Mouse (Mus musculus) megakaryocyte, adult 5-6 weeks (primary cell): ENCODE measurements around the gene Gpc6. TPM values are rescaled to one million over a fixed set of nuclear protein-coding genes. Genes with fewer than 3 reads are reported as not detected.

Experiments used
- ATAC-seq: 2 replicates; pipeline ENCODE4 v1.8.0; 2016; ENCODE audit warnings: mild to moderate bottlenecking, inconsistent platforms; ENCODE audit not compliant: poor library complexity, severe bottlenecking
- total RNA-seq, 2 experiments: library from RNA; stranded (forward) in 1 of 2; stranded (reverse) in 1 of 2; fragments of 153-499, 151-499 nt in 1 of 2; fragments of 221-1000, 200-1000 nt in 1 of 2; gene quantifications; 2 replicates each; pipeline versions ENCODE4 v1.2.3 to v1.2.4; 2015 to 2017

Gpc6 gene
- total RNA-seq, 2 experiments from 2014 or later, result 0.07 TPM; not detected in 1

DNA sequence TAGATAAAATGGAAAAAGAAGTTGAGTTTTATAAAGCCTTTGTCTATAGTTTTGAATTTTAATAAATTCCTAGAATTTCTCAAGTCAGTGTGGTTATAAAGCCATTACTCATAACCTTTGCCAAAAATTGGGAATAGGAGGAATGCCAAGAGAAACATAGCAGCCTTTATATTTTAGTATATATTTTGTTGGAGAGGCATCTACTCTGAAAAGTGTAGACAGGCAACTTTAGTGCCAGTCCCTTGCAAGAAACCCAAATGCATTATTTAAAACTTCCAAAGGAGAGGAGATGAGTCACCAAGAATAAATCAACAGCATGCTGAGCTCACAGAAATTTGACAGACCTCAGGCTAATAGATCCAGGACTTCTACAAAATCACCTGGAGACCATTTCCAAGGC is 301.8 kb downstream of the Gpc6 start:
- ATAC-seq, result no peak

DNA sequence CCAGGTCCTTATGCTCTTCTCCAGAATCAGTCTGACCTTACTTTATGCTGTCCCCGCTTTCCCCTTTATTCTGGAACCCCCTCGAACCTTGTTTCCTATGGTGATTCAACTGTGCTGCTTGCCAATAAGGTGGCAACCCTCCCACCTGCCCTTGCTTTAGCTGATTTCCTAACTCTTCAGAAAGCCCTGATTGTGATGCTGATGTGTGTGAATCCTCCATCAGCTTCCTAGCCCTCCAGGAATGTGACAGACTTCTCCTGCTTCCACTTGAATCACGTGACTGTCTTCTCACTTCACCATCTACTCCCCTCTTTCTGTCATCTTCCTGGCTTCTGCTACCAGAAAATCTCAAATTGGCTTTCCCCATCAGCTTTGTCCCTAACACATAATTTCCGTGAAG is 305.4 kb downstream of the Gpc6 start:
- ATAC-seq, result no peak

DNA sequence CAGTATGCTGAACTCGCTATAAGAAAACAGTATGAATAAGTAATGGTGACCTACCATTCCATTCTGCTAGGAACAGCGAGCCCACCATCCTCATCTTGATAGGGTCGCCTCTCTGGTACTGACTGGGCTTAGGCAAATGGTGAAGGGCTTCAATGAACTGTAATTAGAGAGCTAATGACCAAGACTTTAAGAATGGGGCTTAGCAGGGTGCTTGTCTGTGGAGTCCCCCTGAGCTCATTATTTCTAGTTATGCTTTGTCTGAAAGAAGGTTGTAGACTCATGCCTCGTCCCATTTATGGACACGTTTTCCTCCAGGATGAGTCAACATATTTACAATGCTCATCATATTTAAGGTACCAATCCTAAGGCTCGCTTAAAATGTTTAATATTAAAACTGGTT is 313.1 kb downstream of the Gpc6 start:
- ATAC-seq, result no peak

DNA sequence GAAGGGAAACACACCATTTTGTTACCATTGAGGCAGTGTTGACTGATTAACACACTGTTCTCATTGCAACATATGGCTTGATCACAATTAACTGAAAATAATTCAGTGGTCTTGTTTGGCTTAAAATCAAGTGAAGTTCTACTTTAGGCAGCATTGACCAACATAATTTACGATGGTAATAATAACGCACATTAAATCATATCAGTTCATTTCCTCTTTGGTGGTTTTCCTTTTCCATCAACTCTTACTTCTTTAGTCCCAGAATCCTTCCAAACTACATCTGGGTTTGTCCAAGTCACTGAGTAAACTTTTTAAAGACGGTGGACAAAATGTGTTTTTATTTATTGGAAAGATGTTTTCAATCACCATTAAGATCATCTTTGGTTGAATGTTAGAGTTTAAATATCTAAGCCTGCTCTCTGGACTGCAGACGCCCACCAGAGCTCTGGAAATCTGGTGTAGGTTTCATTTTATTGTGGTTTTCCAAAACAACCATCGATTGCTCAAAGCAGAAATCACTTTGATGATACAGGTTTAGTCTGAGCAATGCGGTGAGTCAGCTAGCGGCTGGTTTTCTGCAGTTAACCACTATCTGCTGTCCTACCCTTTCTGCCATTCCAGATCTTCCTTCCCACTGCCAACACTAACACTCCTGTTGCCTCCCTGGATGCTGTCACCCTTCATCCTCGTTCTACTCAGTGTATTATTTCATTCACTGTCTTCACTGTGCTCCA is 314.7 kb downstream of the Gpc6 start:
- ATAC-seq, result no peak

DNA sequence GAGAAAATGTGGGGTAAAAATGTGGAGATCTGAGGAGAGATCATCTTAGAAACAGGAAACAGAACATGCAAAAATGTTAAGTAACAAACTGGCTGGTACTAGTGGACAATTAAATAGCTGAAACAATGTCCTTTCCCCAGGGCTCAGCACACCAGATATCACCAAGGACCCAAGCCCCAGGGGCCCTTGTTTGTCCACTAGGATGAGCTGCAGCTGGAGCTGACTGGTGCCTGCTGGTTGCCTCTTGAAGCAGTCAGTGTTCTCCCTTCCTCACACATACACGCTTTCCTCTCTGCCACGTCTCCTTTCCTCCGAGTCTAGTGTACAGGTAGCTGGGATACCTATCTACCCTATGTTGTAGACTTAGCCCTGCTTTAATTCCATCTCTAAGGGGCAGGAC is 320.5 kb downstream of the Gpc6 start:
- no peak for ATAC-seq

DNA sequence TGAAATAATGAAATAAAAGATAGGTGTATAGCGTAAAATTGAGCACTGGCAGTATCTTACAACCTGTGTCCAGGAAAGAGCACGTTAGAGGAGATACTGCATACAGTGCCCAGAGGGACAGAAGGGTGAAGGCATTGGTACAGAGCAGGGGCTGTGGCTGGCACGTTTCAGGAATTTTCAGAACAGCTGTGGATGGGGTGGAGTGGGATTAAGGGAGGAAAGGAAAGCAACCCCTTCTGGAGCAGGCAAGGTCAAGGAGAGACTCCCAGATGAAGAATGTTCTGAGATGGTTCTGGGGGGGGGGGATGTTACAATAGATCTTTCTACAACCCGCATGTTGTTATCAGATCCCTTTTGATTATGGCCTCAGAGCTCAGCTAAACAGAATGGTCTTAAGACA is 331.1 kb downstream of the Gpc6 start:
- ATAC-seq, result no peak

DNA sequence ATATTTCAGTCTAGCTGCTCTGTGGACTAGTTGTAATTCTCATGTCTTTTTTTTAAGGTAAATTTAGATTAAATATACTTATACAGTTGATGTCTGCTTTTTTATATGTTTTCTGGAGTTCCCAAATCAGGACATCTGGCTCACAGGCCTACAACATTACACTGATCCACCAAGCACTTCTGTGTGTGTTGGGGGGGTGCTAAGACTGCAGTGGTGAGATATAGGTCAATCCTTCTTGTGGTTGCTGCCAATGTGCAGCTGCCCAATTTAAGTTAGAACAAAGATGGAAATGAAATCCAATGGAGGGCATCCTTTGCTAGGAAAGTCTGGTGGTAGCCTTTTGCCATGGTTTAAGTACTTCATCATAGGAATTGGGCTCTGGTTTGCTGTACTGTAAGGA is 340.5 kb downstream of the Gpc6 start:
- no peak for ATAC-seq

DNA sequence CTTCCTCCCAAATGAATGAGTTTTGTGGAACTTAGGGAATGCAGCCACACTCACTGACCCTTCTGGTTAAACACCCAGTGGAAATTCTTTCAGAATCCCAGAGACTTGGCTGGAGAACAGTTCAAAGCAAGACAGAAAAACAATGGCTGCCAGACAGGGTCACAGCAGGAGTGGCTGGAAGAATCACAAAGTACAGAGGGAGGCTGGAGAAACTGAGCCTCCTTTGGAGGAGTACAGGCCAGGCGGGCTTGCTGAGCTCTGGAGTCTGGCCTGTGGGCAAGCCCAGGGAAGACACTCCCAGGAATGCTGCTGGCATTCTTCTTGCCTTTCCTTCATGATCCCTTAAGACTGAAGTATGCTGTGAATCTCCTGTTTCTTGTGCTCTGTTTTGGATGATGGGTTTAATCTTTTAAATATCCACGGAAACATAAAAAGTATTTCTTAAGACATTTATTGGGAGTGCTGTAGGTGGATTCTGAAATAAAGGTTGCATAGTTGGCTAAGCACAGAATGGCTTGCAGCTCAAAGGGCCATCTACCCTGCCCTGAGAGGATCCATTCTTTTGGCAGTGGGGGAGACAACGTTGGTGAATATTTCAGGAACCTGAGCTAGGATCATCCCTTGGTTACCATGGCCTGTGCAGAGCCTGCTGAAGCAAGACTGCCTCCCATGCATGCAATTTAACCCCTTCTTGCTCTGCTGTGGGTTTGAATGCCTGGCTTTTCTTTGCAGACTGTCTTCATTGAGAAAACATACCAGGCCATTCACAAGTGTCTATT is 342.9 kb downstream of the Gpc6 start:
- ATAC-seq, result no peak

DNA sequence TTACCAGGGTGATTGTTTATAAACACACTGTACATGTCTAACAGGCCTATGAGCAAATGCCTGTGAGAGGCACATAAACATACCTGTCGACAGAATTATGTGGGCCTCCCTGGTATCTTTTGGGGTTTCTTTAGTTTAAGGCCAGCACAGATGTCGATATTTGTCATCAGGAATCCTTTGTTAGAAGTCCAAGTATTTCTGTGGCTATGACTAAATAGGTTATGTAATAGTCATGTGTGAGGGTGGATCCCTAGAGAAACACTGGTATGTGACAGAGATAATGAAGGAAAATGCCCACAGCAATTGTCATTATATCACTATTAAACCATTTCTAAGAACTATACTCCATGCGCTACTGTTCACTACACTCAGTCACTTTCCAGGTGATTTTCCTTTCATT is 358.5 kb downstream of the Gpc6 start:
- no peak for ATAC-seq

DNA sequence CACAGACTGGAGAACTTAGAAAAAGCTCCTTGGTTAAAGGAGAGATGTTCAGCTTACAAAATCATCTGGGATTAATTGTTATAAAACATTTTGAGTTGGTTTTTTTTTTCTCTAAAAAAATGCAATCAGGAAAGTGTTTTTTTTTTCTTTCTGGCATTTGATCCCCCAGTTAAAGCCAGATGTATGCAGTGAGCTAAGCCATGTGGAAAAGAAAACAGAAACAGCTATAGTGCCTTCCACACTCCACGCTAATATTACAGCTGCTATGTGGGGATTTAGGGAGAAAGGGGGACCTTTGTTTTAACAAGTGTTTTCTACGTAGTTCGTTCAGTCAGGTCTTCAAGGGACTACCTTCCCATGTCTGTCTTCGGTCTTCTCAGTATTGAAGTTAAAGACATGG is 368.6 kb downstream of the Gpc6 start:
- ATAC-seq, result no peak

DNA sequence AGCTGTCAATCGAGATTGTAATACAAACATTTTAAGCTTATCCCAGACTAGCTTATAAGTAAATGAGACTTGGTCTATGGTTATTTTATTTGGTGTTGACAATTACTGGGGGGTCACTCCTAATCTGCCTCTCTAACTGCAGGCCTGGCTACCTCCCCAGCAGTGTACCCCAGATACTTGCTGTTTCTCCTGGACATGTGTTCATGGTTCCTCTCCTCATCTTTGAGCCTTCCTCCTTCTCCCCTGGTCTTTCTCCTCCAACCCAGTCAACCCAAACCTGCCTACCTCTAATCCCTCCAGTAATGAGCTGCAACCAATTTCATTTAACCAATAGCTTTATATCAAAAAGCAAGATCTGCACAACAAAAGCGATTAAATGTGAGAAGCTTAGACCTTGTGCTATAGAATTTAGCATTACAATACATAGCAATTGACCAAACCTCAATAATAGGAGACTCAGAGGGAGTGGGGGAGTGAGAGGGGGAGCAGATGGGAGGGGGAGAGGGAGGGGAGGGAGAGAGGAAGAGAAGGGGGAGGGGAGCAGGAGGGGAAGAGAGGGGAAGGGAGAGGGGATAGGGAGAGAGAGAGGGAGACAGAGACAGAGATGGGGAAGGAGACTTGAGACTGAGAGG is 371.2 kb downstream of the Gpc6 start:
- ATAC-seq, result no peak

DNA sequence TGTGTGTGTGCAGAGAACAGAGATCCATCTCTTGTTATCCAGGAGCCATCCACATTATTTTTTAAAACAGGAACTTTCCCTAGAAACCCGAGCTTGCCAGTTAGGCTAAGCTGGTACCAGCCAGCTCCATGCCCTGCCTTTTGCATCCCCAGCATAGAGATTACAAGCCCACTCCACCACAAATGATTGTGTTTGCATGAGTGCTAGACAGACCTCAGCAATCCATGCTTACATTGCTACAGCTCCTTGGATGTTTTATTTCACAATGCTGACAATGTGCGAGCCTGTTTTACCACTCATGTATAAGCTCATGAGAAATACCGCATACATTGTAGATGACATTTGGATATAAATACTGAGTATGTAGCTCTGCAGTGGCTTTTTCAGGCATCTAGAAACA is 375.9 kb downstream of the Gpc6 start:
- no peak for ATAC-seq

DNA sequence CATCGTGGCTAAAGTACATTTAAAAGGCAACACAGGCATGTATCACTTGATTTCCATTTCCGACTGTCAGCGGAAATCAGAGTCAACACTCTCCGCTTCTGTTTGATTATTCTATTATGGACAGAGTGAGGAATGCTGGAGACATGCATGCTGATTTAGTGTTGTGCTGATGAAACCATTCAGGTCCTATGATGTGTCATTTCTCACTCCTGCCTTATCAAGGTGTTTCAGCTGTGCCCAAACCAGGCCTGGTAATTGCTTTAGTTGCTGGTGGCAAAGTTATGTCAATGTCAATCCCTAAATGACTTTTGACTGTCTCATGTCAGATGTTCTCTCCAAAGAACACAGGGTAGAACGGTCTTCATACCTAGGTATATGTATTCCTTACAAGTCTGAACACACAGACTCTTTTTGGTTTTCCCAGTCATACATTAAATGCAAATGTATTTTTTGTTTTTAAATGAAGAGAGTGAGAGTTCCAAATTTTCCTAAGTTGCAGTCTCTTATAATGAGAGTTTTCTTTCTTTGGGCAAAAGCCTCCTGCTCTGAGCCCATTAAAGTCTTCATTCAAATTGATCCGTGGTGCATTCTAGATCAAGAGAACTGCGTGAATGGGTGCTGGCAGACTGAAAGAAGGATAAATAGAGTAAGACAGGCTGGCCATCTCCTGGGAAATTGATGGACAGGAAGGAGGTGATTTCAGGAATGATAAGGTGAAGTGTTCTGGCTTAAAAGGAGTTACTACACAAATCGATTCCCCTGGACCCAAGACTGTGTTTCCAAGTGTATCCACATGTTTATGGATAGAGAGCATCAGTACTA is 379.0 kb downstream of the Gpc6 start:
- no peak for ATAC-seq

DNA sequence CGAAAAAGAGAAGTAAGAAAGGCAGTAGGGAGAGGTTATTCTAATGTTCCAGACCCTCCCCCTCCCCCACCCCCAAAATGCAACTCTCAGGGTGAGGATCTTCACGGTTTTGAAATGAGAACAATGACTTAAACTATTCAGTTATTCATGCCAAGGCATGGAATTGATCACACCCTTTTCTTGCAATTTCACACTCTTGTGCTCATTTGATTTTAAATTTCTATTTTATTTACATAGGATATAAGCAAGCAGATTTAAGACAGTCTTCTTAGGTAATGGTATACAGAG is 379.6 kb downstream of the Gpc6 start:
- ATAC-seq, result no peak

DNA sequence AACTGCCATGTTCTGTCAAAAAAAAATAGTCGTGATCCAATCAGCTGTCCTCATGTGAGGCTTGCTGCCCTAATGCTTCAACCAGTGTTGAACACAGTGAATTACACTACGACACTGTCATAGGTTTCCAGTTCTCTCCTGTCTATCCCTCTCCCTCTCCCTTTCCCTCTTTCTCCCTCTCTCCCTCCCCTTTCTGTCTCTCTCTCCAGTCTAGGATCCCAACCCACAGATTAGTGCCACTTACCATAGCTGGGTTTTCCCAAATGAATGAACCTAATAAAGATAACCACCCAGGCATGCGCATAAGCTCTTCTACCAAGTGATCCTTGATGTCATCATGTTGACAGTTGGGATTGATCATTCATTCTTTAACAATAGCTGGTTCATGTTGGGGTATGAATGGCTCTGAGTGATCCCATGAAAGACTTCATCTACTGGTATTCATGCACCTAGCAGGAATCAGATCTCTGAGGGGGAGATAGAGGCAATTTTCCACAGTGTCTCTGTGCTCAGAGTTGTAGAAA is 384.9 kb downstream of the Gpc6 start:
- ATAC-seq, result no peak

DNA sequence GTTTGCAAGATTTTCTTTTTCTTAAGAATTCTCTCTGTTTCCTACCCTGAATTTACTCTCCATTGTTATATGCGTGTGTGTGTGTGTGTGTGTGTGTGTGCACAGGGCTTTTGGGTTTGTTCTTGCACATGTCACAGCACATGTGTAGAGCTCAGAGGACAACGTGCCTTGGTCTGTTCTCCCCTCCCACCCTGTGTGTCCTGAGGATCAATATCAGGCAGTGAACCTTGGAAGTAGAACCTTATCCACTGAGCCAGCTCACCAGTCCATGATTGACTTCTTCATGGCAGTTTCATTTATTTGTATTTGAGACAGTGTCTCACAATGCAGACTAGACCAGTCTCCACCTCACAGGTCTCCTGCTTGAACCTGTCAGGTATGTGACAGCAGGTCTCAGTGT is 399.1 kb downstream of the Gpc6 start:
- ATAC-seq, result no peak

DNA sequence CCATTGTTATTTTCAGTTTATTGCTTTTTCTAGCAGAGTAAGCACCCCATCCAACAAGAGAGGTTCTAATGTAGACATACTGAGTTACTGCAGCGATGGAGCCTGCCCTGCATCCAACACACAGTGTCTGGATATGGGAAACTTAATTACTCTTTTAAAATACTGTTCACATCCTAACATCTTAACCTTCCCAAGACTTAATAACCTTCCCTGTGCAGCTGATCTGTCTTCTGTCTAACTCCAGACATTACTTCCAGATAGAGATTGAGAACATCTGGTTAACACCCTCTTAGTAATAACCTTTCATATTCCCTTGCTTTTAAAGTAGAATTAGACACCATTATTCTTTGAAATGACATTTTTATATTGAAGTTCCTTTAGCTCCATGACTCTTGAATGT is 407.1 kb downstream of the Gpc6 start:
- no peak for ATAC-seq

DNA sequence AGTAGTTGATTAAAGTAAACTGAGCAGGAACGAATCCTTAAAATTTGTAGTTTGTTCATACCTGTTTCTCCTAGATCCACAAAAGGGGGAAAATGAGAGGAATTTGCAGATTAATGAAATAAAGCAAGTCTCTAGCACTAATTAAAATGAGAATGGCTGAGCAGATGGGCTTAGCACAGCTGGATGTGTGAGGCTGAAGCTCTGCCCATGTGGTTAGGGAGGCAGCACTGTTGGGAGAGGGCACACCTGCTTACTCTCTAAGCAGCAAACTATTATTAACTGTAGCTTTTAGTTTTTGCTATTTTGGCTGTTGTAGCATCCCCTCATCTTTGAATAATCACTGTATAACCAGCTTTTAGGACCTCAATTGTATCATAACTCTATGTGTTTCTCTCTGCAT is 412.2 kb downstream of the Gpc6 start:
- ATAC-seq, result no peak

DNA sequence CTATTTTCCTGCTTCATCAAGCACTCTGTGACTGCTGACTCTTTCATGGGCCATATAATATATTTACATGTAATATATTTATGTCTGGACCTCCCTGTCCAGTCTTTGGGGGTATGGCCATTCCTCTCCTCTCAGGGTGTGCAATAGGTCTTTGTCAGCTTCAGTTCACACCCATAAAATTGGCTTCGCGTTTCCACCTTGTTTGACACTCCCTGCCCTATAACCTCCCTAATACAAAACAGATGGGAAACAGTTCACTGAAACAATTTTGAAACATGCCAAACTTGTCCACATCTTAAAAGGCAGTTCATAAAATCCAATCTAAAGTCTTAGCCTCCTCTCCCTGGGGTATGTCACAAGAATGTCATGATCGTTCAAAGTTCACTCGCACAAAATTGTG is 415.4 kb downstream of the Gpc6 start:
- ATAC-seq, result no peak

DNA sequence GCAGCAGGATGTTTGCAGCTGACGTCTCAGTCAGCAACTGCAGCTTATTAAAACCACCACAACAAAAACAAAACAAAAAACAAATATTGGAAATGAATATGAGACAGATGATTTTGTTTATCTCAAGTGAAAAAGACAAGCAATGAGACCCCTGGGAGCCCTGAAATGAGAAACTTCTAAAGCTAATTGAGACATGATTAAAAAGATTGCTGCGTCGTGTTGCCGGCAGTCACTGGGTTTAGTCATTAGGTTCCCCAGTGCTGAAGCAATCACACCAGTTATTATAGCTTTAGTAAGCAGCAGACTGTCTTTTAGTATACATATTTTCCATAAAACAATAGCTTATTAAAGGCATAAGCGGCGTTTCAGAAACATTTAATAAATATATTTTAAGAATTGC is 419.4 kb downstream of the Gpc6 start:
- no peak for ATAC-seq

DNA sequence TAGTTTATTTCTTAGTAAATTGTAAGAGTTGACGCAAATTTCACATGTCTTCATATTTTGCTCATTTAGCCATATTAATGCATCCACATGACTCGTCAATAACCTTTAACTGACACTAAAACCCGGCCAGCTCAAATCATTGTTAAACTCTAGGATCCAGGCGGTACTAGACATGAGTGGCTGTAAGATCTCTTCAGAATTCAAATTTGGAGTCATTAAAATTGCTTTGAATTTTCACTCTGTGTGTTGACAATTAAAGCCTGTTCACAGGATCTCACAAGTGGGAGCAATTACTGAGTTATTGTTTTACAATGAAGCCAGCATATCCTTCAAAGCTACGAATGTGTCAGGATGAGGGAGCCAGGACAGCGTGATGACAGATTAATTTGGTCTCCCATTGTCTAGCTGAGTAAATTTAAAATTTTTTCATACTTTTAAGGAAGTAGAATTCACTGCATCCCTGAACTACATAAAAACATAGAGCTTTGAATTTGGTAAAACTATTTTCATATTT is 421.3 kb downstream of the Gpc6 start:
- ATAC-seq, result no peak
